Mouse (Mus musculus) liver, adult 2 months (tissue): ENCODE data around the gene N4bp1.

Source experiments
- CTCF ChIP-seq: fragments of 200-500 bp; IDR thresholded peaks from 2 replicates; pipeline ENCODE4 v1.5.1; 2011; ENCODE audit warnings: low read depth, low read length, control low read depth
- POLR2A ChIP-seq: fragments of 200-500 bp; IDR thresholded peaks from 2 replicates; pipeline ENCODE4 v1.6.1; 2011; ENCODE audit warnings: low read length, control low read depth; ENCODE audit not compliant: insufficient read depth; ENCODE audit errors: extremely low read depth

DNA sequence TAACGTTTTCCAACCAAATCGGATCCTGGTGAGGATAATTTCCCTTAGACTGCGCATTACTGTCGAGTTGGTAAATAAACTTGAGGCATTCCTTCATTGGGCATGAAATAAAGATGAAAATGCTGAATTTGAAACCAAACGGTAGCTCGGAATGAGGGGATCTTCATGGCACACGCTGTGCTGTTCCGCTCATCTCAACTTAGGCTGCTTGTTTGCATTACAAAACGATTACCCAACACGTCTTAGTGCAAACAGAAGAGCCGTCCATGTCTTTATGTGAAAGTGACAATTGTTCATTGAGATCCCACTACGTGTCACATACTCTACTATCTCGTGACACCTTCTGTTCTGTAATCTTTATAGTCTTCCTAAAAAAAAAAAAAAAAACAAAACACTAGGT is 49.3 kb upstream of the N4bp1 start:
- no peak for TF ChIP-seq CTCF
- no peak for TF ChIP-seq POLR2A
